Comparison of ENCODE assay signal across 23 mouse cellular contexts in genomic region chr14:62117532-62117931, GRCm38 (mm10).
DNase-seq lines count a peak whose midpoint lies in the region; ATAC-seq and TF ChIP-seq lines count a peak whose summit lies in the region.
"Had no signal": no experiment of that assay in that cellular context is flagged by ENCODE, and none has a peak within 500 bp of the region (broad histone marks: within the 10 kb centered on the region; RNA-seq: fewer than 3 reads in every experiment).

No protein-coding gene starts in this region.

- H3K27me3 ChIP-seq in lung, embryonic 14.5 days (ENCODE audit: insufficient read depth, low read length) = no peaks in the 10 kb centered on the region
- no peaks in the 10 kb centered on the region for H3K27me3 ChIP-seq in lung, embryonic 16.5 days (ENCODE audit: control insufficient read depth, insufficient read depth, low read depth, low read length)
- H3K27me3 ChIP-seq: embryonic facial prominence, embryonic 12.5 days; forebrain, embryonic 13.5 days; forebrain, embryonic 15.5 days; Patski had no signal

- ATAC-seq in lung, embryonic 14.5 days (ENCODE audit: insufficient read depth) = peak; percentile 64; the same call in 1 of the 2 replicates
- ATAC-seq in lung, embryonic 16.5 days (ENCODE audit: low read depth) = peak; percentile 61; the same call in 1 of the 2 replicates
- ATAC-seq: activated CD4-positive, CD25-positive, alpha-beta regulatory T cell, adult 4 months; CD4-positive, CD25-positive, alpha-beta regulatory T cell, adult 4 months; forebrain, embryonic 13.5 days; forebrain, embryonic 15.5 days; forebrain, postnatal 0 days; Patski had no signal

- 46% methylated on average over 3 of the region's 3 CpGs for WGBS in lung, embryonic 14.5 days
- 57% methylated on average over 3 of the region's 3 CpGs for WGBS in lung, adult 2 months
- 52% methylated on average over 3 of the region's 3 CpGs for WGBS in lung, embryonic 16.5 days

- no peak overlapping the region for H3K9ac ChIP-seq in lung, embryonic 14.5 days
- H3K9ac ChIP-seq in lung, embryonic 16.5 days (ENCODE audit: low read length) = no peak overlapping the region
- H3K9ac ChIP-seq: embryonic facial prominence, embryonic 12.5 days; forebrain, embryonic 13.5 days; forebrain, embryonic 15.5 days; forebrain, postnatal 0 days had no signal

- no peak for TF ChIP-seq POLR2A in lung, adult 2 months (IDR thresholded peaks at IDR 0.05; ENCODE audit: borderline replicate concordance, extremely low read depth, low read depth, low read length)

- no peak overlapping the region for H3K27ac ChIP-seq in lung, embryonic 14.5 days (ENCODE audit: low read depth)
- H3K27ac ChIP-seq in lung, embryonic 16.5 days (ENCODE audit: low read length) = no peak overlapping the region
- H3K27ac ChIP-seq: embryonic facial prominence, embryonic 10.5 days; embryonic facial prominence, embryonic 12.5 days; forebrain, embryonic 13.5 days; forebrain, embryonic 15.5 days had no signal

- H3K4me1 ChIP-seq in lung, embryonic 14.5 days (ENCODE audit: insufficient read depth) = peaks cover 4% of the 10 kb centered on the region; the same call in 1 of the 2 replicates
- H3K4me1 ChIP-seq in lung, adult 2 months (ENCODE audit: control insufficient read depth, insufficient read depth, low read length) = peaks cover 3% of the 10 kb centered on the region
- peaks cover 4% of the 10 kb centered on the region; the same call in 1 of the 2 replicates for H3K4me1 ChIP-seq in lung, embryonic 16.5 days (replicated peaks; ENCODE audit: control insufficient read depth, insufficient read depth, low read length)
- H3K4me1 ChIP-seq: embryonic facial prominence, embryonic 10.5 days; embryonic facial prominence, embryonic 12.5 days; forebrain, embryonic 13.5 days; forebrain, embryonic 15.5 days had no signal

- H3K4me3 ChIP-seq in lung, embryonic 14.5 days (ENCODE audit: low read depth, low read length) = no peak overlapping the region
- H3K4me3 ChIP-seq in lung, adult 2 months (replicated peaks; ENCODE audit: extremely low read depth, low read depth, low read length) = no peak overlapping the region
- H3K4me3 ChIP-seq in lung, embryonic 16.5 days (ENCODE audit: low read length) = no peak overlapping the region
- H3K4me3 ChIP-seq: embryonic facial prominence, embryonic 10.5 days; embryonic facial prominence, embryonic 12.5 days; forebrain, embryonic 13.5 days; forebrain, embryonic 15.5 days had no signal

- peak; percentile 49 for DNase-seq in lung, embryonic 14.5 days
- no peak for DNase-seq in lung, adult 2 months
- DNase-seq in lung, postnatal 25 days (ENCODE audit: low spot score) = no peak
- DNase-seq in lung, postnatal 10 days = peak; percentile 19
- DNase-seq in lung, postnatal 14 days = no peak
- DNase-seq: adrenal gland, adult 8-10 months; adrenal gland, postnatal 14 days; adrenal gland, postnatal 36 days; B cell, adult 2 months; cerebellum, adult 11-12 months; cerebellum, adult 2 months; cerebellum, adult 9-10 months; cerebellum, postnatal 10 days; cerebellum, postnatal 25 days; forebrain, postnatal 0 days had no signal

- TF ChIP-seq CTCF in lung, embryonic 14.5 days (IDR thresholded peaks at IDR 0.05; ENCODE audit: low read depth) = no peak
- TF ChIP-seq CTCF in lung, adult 2 months (IDR thresholded peaks at IDR 0.05; ENCODE audit: insufficient read depth, low read length) = no peak

- no peaks in the 10 kb centered on the region for H3K9me3 ChIP-seq in lung, embryonic 14.5 days (ENCODE audit: low read depth, low read length)
- H3K9me3 ChIP-seq in lung, embryonic 16.5 days (ENCODE audit: control insufficient read depth, low read length) = no peaks in the 10 kb centered on the region
- H3K9me3 ChIP-seq: embryonic facial prominence, embryonic 10.5 days; embryonic facial prominence, embryonic 12.5 days; forebrain, embryonic 13.5 days; forebrain, embryonic 15.5 days had no signal

- H3K36me3 ChIP-seq in lung, embryonic 14.5 days (ENCODE audit: insufficient read depth) = no peaks in the 10 kb centered on the region
- H3K36me3 ChIP-seq in lung, embryonic 16.5 days (ENCODE audit: control insufficient read depth, insufficient read depth, low read length) = no peaks in the 10 kb centered on the region
- H3K36me3 ChIP-seq: embryonic facial prominence, embryonic 10.5 days; embryonic facial prominence, embryonic 12.5 days; forebrain, embryonic 15.5 days had no signal

- no peak overlapping the region for H3K4me2 ChIP-seq in lung, embryonic 14.5 days
- H3K4me2 ChIP-seq in lung, embryonic 16.5 days (ENCODE audit: low read depth, low read length) = no peak overlapping the region
- H3K4me2 ChIP-seq: embryonic facial prominence, embryonic 12.5 days; forebrain, embryonic 13.5 days; forebrain, embryonic 15.5 days had no signal

Comparison
In these comparisons a context has a peak if more than half of its experiments do, and no peak if none do; other contexts are left out.
1. DNase-seq: peak in lung, embryonic 14.5 days (single experiment) and lung, postnatal 10 days (single experiment); none in lung, adult 2 months (single experiment), lung, postnatal 25 days (single experiment) and lung, postnatal 14 days (single experiment).